Mouse (Mus musculus): ENCODE results near the gene Mgat4e. TPM values are rescaled to one million over a fixed set of nuclear protein-coding genes. Genes with fewer than 3 reads are reported as not detected.

Gene Mgat4e
- polyA plus RNA-seq, 1 experiment from 2014 or later: not detected

GRCm38 (mm10) chr1:134495991-134496390, 53.5 kb downstream of the Mgat4e start:
- 69% methylated on average over 10 of the region's 10 CpGs for WGBS
- H3K9ac ChIP-seq (replicated peaks; ENCODE audit: low read depth, low read length): no peak overlapping the region
- no peak for ATAC-seq (ENCODE audit: insufficient number of reproducible peaks, insufficient read depth, low FRiP score, low read depth)

GRCm38 (mm10) chr1:134495216-134495539, 54.3 kb downstream of the Mgat4e start:
- no peak for ATAC-seq (ENCODE audit: insufficient number of reproducible peaks, insufficient read depth, low FRiP score, low read depth)

More at GRCm38 (mm10) chr1:134495991-134496390, 53.5 kb downstream of the Mgat4e start:
- H3K9me3 ChIP-seq (ENCODE audit: control insufficient read depth, low read depth, low read length): no peaks in the 10 kb centered on the region
- no peaks in the 10 kb centered on the region for H3K27me3 ChIP-seq (ENCODE audit: control insufficient read depth, insufficient read depth, low read length)
- H3K36me3 ChIP-seq (ENCODE audit: control insufficient read depth, insufficient read depth, low read length): peaks cover 4% of the 10 kb centered on the region; the same call in 1 of the 2 replicates
- H3K4me1 ChIP-seq (ENCODE audit: control insufficient read depth, insufficient read depth, low read length): peaks cover 12% of the 10 kb centered on the region; the same call in 1 of the 2 replicates
- H3K4me3 ChIP-seq (ENCODE audit: low read depth, low read length): peak overlapping the region; percentile 76; the same call in 1 of the 2 replicates
- H3K27ac ChIP-seq (ENCODE audit: low read length): no peak overlapping the region; the same call in 1 of the 2 replicates
- H3K4me2 ChIP-seq (replicated peaks; ENCODE audit: low read depth, low read length): peak overlapping the region; percentile 72

GRCm38 (mm10) chr1:134494428-134495215, 54.9 kb downstream of the Mgat4e start, which contains the start of gene Rabif:
Rabif (plus strand) TSS chr1:134494648.
- Histone ChIP-seq H3K27me3 (ENCODE audit: control insufficient read depth, insufficient read depth, low read length) (no peaks in the 10 kb centered on the region), H3K36me3 (ENCODE audit: control insufficient read depth, insufficient read depth, low read length) (peaks cover 15% of the 10 kb centered on the region), H3K9me3 (ENCODE audit: control insufficient read depth, low read depth, low read length) (no peaks in the 10 kb centered on the region), H3K4me3 (ENCODE audit: low read depth, low read length) (peak within 1 kb of the TSS; percentile 76), H3K4me1 (ENCODE audit: control insufficient read depth, insufficient read depth, low read length) (peaks cover 12% of the 10 kb centered on the region; the same call in 1 of the 2 replicates), H3K4me2 (replicated peaks; ENCODE audit: low read depth, low read length) (peak within 1 kb of the TSS; percentile 72), H3K9ac (replicated peaks; ENCODE audit: low read depth, low read length) (peak within 1 kb of the TSS; percentile 54), H3K27ac (ENCODE audit: low read length) (peak within 1 kb of the TSS; percentile 92)
- ATAC-seq (ENCODE audit: insufficient number of reproducible peaks, insufficient read depth, low FRiP score, low read depth): peak; percentile 98
- under 1% methylated on average over 58 of the region's 58 CpGs for WGBS

More at GRCm38 (mm10) chr1:134495216-134495539, 54.3 kb downstream of the Mgat4e start:
- WGBS: 17% methylated on average over 5 of the region's 5 CpGs
- H3K9ac ChIP-seq (replicated peaks; ENCODE audit: low read depth, low read length): peak overlapping the region; percentile 54
- peak overlapping the region; percentile 76 for H3K4me3 ChIP-seq (ENCODE audit: low read depth, low read length)
- H3K27me3 ChIP-seq (ENCODE audit: control insufficient read depth, insufficient read depth, low read length): no peaks in the 10 kb centered on the region
- peaks cover 12% of the 10 kb centered on the region; the same call in 1 of the 2 replicates for H3K4me1 ChIP-seq (ENCODE audit: control insufficient read depth, insufficient read depth, low read length)
- H3K36me3 ChIP-seq (ENCODE audit: control insufficient read depth, insufficient read depth, low read length): peaks cover 10% of the 10 kb centered on the region
- H3K9me3 ChIP-seq (ENCODE audit: control insufficient read depth, low read depth, low read length): no peaks in the 10 kb centered on the region
- H3K4me2 ChIP-seq (replicated peaks; ENCODE audit: low read depth, low read length): peak overlapping the region; percentile 72
- H3K27ac ChIP-seq (ENCODE audit: low read length): peak overlapping the region; percentile 92

DNA sequence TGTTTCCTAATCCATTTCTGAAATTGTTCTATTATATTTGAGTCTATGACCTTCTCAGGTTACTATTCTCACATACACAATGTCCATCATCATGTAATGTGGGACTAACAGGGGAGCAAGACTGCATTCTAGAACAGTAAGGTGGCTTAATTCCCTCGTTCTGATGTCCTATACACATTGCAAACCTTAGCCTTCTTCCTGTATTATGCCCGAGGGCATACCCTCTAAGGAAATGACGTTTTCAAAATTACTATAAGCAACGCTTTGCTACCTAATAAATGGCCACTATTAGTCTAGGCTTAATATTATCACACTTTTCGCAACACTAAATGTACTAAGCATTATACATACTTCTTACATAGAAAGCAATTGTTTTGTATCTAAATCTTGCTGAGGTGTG, 55.5 kb downstream of the Mgat4e start:
- WGBS: 17% methylated on average over 5 of the region's 5 CpGs
- no peaks in the 10 kb centered on the region for H3K27me3 ChIP-seq (ENCODE audit: control insufficient read depth, insufficient read depth, low read length)
- peak overlapping the region; percentile 92; the same call in 1 of the 2 replicates for H3K27ac ChIP-seq (ENCODE audit: low read length)
- H3K9ac ChIP-seq (replicated peaks; ENCODE audit: low read depth, low read length): peak overlapping the region; percentile 54; the same call in 1 of the 2 replicates
- no peak for ATAC-seq (ENCODE audit: insufficient number of reproducible peaks, insufficient read depth, low FRiP score, low read depth)
- peak overlapping the region; percentile 72 for H3K4me2 ChIP-seq (replicated peaks; ENCODE audit: low read depth, low read length)
- H3K36me3 ChIP-seq (ENCODE audit: control insufficient read depth, insufficient read depth, low read length): peaks cover 22% of the 10 kb centered on the region
- no peaks in the 10 kb centered on the region for H3K9me3 ChIP-seq (ENCODE audit: control insufficient read depth, low read depth, low read length)
- H3K4me1 ChIP-seq (ENCODE audit: control insufficient read depth, insufficient read depth, low read length): peaks cover 12% of the 10 kb centered on the region; the same call in 1 of the 2 replicates
- peak overlapping the region; percentile 76 for H3K4me3 ChIP-seq (ENCODE audit: low read depth, low read length)

- H3K4me2 ChIP-seq (replicated peaks; ENCODE audit: low read depth, low read length): 0 out of 2 replicates have a peak overlapping the region, but pooled peaks have one; percentile 72
- WGBS: 78% methylated on average over 2 of the region's 2 CpGs
These were observed 56.0 kb downstream of the Mgat4e start for GRCm38 (mm10) chr1:134493496-134493895.

GRCm38 (mm10) chr1:134492276-134492675, 57.2 kb downstream of the Mgat4e start:
- Histone ChIP-seq H3K4me3 (ENCODE audit: low read depth, low read length) (no peak overlapping the region), H3K36me3 (ENCODE audit: control insufficient read depth, insufficient read depth, low read length) (peaks cover 33% of the 10 kb centered on the region), H3K4me1 (ENCODE audit: control insufficient read depth, insufficient read depth, low read length) (peaks cover 12% of the 10 kb centered on the region; the same call in 1 of the 2 replicates), H3K9me3 (ENCODE audit: control insufficient read depth, low read depth, low read length) (no peaks in the 10 kb centered on the region), H3K4me2 (replicated peaks; ENCODE audit: low read depth, low read length) (no peak overlapping the region), H3K27ac (ENCODE audit: low read length) (no peak overlapping the region), H3K27me3 (ENCODE audit: control insufficient read depth, insufficient read depth, low read length) (no peaks in the 10 kb centered on the region), H3K9ac (replicated peaks; ENCODE audit: low read depth, low read length) (no peak overlapping the region)
- ATAC-seq (ENCODE audit: insufficient number of reproducible peaks, insufficient read depth, low FRiP score, low read depth): no peak
- 75% methylated on average over 7 of the region's 7 CpGs for WGBS

More at GRCm38 (mm10) chr1:134493496-134493895, 56.0 kb downstream of the Mgat4e start:
- peaks cover 12% of the 10 kb centered on the region; the same call in 1 of the 2 replicates for H3K4me1 ChIP-seq (ENCODE audit: control insufficient read depth, insufficient read depth, low read length)
- no peaks in the 10 kb centered on the region for H3K9me3 ChIP-seq (ENCODE audit: control insufficient read depth, low read depth, low read length)
- peaks cover 24% of the 10 kb centered on the region for H3K36me3 ChIP-seq (ENCODE audit: control insufficient read depth, insufficient read depth, low read length)
- no peak overlapping the region for H3K27ac ChIP-seq (ENCODE audit: low read length)
- no peaks in the 10 kb centered on the region for H3K27me3 ChIP-seq (ENCODE audit: control insufficient read depth, insufficient read depth, low read length)
- H3K4me3 ChIP-seq (ENCODE audit: low read depth, low read length): peak overlapping the region; percentile 76
- H3K9ac ChIP-seq (replicated peaks; ENCODE audit: low read depth, low read length): no peak overlapping the region
- no peak for ATAC-seq (ENCODE audit: insufficient number of reproducible peaks, insufficient read depth, low FRiP score, low read depth)

Other genes with a start within 250 kb of the Mgat4e start
- gene Ppfia4, start 216.8 kb downstream of the Mgat4e start, polyA plus RNA-seq (2014; fragmentation: Nextera tagmentation; extraction: Ambion mirVana): 4.8 and 5.7 TPM in 2 replicates
- gene Tmem183a, start 187.7 kb downstream of the Mgat4e start, polyA plus RNA-seq (2014; fragmentation: Nextera tagmentation; extraction: Ambion mirVana): 93.0 and 101 TPM in 2 replicates
- gene 4933406M09Rik, start 163.7 kb downstream of the Mgat4e start, polyA plus RNA-seq (2014; fragmentation: Nextera tagmentation; extraction: Ambion mirVana): not detected in 2 replicates
- gene Cyb5r1, start 144.1 kb downstream of the Mgat4e start, polyA plus RNA-seq (2014; fragmentation: Nextera tagmentation; extraction: Ambion mirVana): 39.3 and 39.9 TPM in 2 replicates
- 85.5 and 91.3 TPM in 2 replicates for gene Adipor1, start 134.3 kb downstream of the Mgat4e start, polyA plus RNA-seq (2014; fragmentation: Nextera tagmentation; extraction: Ambion mirVana)
- 20.3 and 23.1 TPM in 2 replicates for gene Klhl12, start 94.2 kb downstream of the Mgat4e start, polyA plus RNA-seq (2014; fragmentation: Nextera tagmentation; extraction: Ambion mirVana)
- gene Rabif, start 55.0 kb downstream of the Mgat4e start, polyA plus RNA-seq (2014; fragmentation: Nextera tagmentation; extraction: Ambion mirVana): 41.9 and 45.4 TPM in 2 replicates
- 80.6 and 81.3 TPM in 2 replicates for gene Kdm5b, start 10.5 kb upstream of the Mgat4e start, polyA plus RNA-seq (2014; fragmentation: Nextera tagmentation; extraction: Ambion mirVana)
- gene Syt2, start 97.0 kb upstream of the Mgat4e start, polyA plus RNA-seq (2014; fragmentation: Nextera tagmentation; extraction: Ambion mirVana): 3.4 and 3.8 TPM in 2 replicates

Data from stomach, embryonic 14.5 days (tissue).